Mouse (Mus musculus): ENCODE data around the gene Plekha4. TPM values are rescaled to one million over a fixed set of nuclear protein-coding genes. Genes with fewer than 3 reads are reported as not detected.

The Plekha4 gene
- polyA plus RNA-seq, 1 experiment from 2014 or later, result 0.64 TPM

GRCm38 (mm10) chr7:45574472-45575379 is 48.6 kb downstream of the Plekha4 start:
- DNase-seq (ENCODE audit: low spot score), result no peak
- H3K4me1 ChIP-seq (ENCODE audit: control insufficient read depth, insufficient read depth, low read length), result peaks cover 12% of the 10 kb centered on the region; the same call in 1 of the 2 replicates
- no peak overlapping the region for H3K9ac ChIP-seq (ENCODE audit: low read length)
- H3K36me3 ChIP-seq (ENCODE audit: control insufficient read depth, insufficient read depth, low read length), result peaks cover 10% of the 10 kb centered on the region; the same call in 1 of the 2 replicates
- 83% methylated on average over 15 of the region's 15 CpGs for WGBS
- no peak overlapping the region for H3K4me2 ChIP-seq (ENCODE audit: low read depth, severe bottlenecking)
- no peak overlapping the region for H3K27ac ChIP-seq (replicated peaks; ENCODE audit: low read depth, low read length)
- no peaks in the 10 kb centered on the region for H3K9me3 ChIP-seq (ENCODE audit: control insufficient read depth, low read length)
- no peak overlapping the region for H3K4me3 ChIP-seq (ENCODE audit: low read depth, low read length)
- ATAC-seq (ENCODE audit: insufficient number of reproducible peaks, low FRiP score, low TSS enrichment, low read depth), result no peak
- H3K27me3 ChIP-seq (ENCODE audit: control insufficient read depth, insufficient read depth, low read length), result no peaks in the 10 kb centered on the region

GRCm38 (mm10) chr7:45585923-45586322 is 59.8 kb downstream of the Plekha4 start:
- Histone ChIP-seq H3K27ac (replicated peaks; ENCODE audit: low read depth, low read length) (no peak overlapping the region), H3K4me1 (ENCODE audit: control insufficient read depth, insufficient read depth, low read length) (no peaks in the 10 kb centered on the region), H3K36me3 (ENCODE audit: control insufficient read depth, insufficient read depth, low read length) (peaks cover 14% of the 10 kb centered on the region), H3K9ac (ENCODE audit: low read length) (no peak overlapping the region), H3K27me3 (ENCODE audit: control insufficient read depth, insufficient read depth, low read length) (no peaks in the 10 kb centered on the region), H3K4me3 (ENCODE audit: low read depth, low read length) (no peak overlapping the region), H3K4me2 (ENCODE audit: low read depth, severe bottlenecking) (no peak overlapping the region), H3K9me3 (ENCODE audit: control insufficient read depth, low read length) (no peaks in the 10 kb centered on the region)
- ATAC-seq (ENCODE audit: insufficient number of reproducible peaks, low FRiP score, low TSS enrichment, low read depth) (no peak), DNase-seq (ENCODE audit: low spot score) (no peak)
- 94% methylated on average over 6 of the region's 6 CpGs for WGBS

GRCm38 (mm10) chr7:45587631-45588592 is 61.8 kb downstream of the Plekha4 start:
- ATAC-seq (ENCODE audit: insufficient number of reproducible peaks, low FRiP score, low TSS enrichment, low read depth), result no peak
- no peak for DNase-seq (ENCODE audit: low spot score)
- H3K9ac ChIP-seq (ENCODE audit: low read length), result no peak overlapping the region
- no peaks in the 10 kb centered on the region for H3K27me3 ChIP-seq (ENCODE audit: control insufficient read depth, insufficient read depth, low read length)
- H3K4me1 ChIP-seq (ENCODE audit: control insufficient read depth, insufficient read depth, low read length), result no peaks in the 10 kb centered on the region
- H3K27ac ChIP-seq (replicated peaks; ENCODE audit: low read depth, low read length), result no peak overlapping the region
- WGBS, result 94% methylated on average over 23 of the region's 23 CpGs
- peaks cover 14% of the 10 kb centered on the region for H3K36me3 ChIP-seq (ENCODE audit: control insufficient read depth, insufficient read depth, low read length)
- no peak overlapping the region for H3K4me3 ChIP-seq (ENCODE audit: low read depth, low read length)
- no peak overlapping the region for H3K4me2 ChIP-seq (ENCODE audit: low read depth, severe bottlenecking)
- no peaks in the 10 kb centered on the region for H3K9me3 ChIP-seq (ENCODE audit: control insufficient read depth, low read length)

- no peaks in the 10 kb centered on the region for H3K27me3 ChIP-seq (ENCODE audit: control insufficient read depth, insufficient read depth, low read length)
- DNase-seq (ENCODE audit: low spot score), result peak; percentile 93
- WGBS, result 5% methylated on average over 19 of the region's 19 CpGs
- H3K27ac ChIP-seq (replicated peaks; ENCODE audit: low read depth, low read length), result no peak overlapping the region
- H3K4me1 ChIP-seq (ENCODE audit: control insufficient read depth, insufficient read depth, low read length), result no peaks in the 10 kb centered on the region
- H3K9me3 ChIP-seq (ENCODE audit: control insufficient read depth, low read length), result no peaks in the 10 kb centered on the region
- ATAC-seq (ENCODE audit: insufficient number of reproducible peaks, low FRiP score, low TSS enrichment, low read depth), result peak; percentile 95
- peak overlapping the region; percentile 17; the same call in 1 of the 2 replicates for H3K9ac ChIP-seq (ENCODE audit: low read length)
- peaks cover 14% of the 10 kb centered on the region for H3K36me3 ChIP-seq (ENCODE audit: control insufficient read depth, insufficient read depth, low read length)
- H3K4me2 ChIP-seq (ENCODE audit: low read depth, severe bottlenecking), result peak overlapping the region; percentile 34
- peak overlapping the region; percentile 9 for H3K4me3 ChIP-seq (ENCODE audit: low read depth, low read length)
Observed at GRCm38 (mm10) chr7:45589173-45589572, 63.0 kb downstream of the Plekha4 start.

- no peaks in the 10 kb centered on the region for H3K4me1 ChIP-seq (ENCODE audit: control insufficient read depth, insufficient read depth, low read length)
- H3K27me3 ChIP-seq (ENCODE audit: control insufficient read depth, insufficient read depth, low read length), result no peaks in the 10 kb centered on the region
- peaks cover 13% of the 10 kb centered on the region for H3K36me3 ChIP-seq (ENCODE audit: control insufficient read depth, insufficient read depth, low read length)
- DNase-seq (ENCODE audit: low spot score) (no peak), ATAC-seq (ENCODE audit: insufficient number of reproducible peaks, low FRiP score, low TSS enrichment, low read depth) (no peak)
- no peak overlapping the region; the same call in 1 of the 2 replicates for H3K4me3 ChIP-seq (ENCODE audit: low read depth, low read length)
- no peak overlapping the region for H3K4me2 ChIP-seq (ENCODE audit: low read depth, severe bottlenecking)
- no peak overlapping the region; the same call in 1 of the 2 replicates for H3K9ac ChIP-seq (ENCODE audit: low read length)
- no peak overlapping the region for H3K27ac ChIP-seq (replicated peaks; ENCODE audit: low read depth, low read length)
- WGBS, result 94% methylated on average over 5 of the region's 5 CpGs
- H3K9me3 ChIP-seq (ENCODE audit: control insufficient read depth, low read length), result no peaks in the 10 kb centered on the region
Observed at GRCm38 (mm10) chr7:45589898-45590297, 63.8 kb downstream of the Plekha4 start.

- WGBS, result 69% methylated on average over 3 of the region's 3 CpGs
- H3K4me3 ChIP-seq (ENCODE audit: low read depth, low read length), result no peak overlapping the region
- H3K27me3 ChIP-seq (ENCODE audit: control insufficient read depth, insufficient read depth, low read length), result no peaks in the 10 kb centered on the region
- ATAC-seq (ENCODE audit: insufficient number of reproducible peaks, low FRiP score, low TSS enrichment, low read depth) (no peak), DNase-seq (ENCODE audit: low spot score) (no peak)
- no peak overlapping the region for H3K9ac ChIP-seq (ENCODE audit: low read length)
- no peak overlapping the region for H3K4me2 ChIP-seq (ENCODE audit: low read depth, severe bottlenecking)
- H3K27ac ChIP-seq (replicated peaks; ENCODE audit: low read depth, low read length), result no peak overlapping the region
- H3K36me3 ChIP-seq (ENCODE audit: control insufficient read depth, insufficient read depth, low read length), result peaks cover 6% of the 10 kb centered on the region
- H3K9me3 ChIP-seq (ENCODE audit: control insufficient read depth, low read length), result no peaks in the 10 kb centered on the region
- no peaks in the 10 kb centered on the region for H3K4me1 ChIP-seq (ENCODE audit: control insufficient read depth, insufficient read depth, low read length)
Observed at GRCm38 (mm10) chr7:45590874-45591273, 64.7 kb downstream of the Plekha4 start.

- 79% methylated on average over 7 of the region's 7 CpGs for WGBS
- Histone ChIP-seq H3K27ac (replicated peaks; ENCODE audit: low read depth, low read length) (no peak overlapping the region), H3K4me2 (ENCODE audit: low read depth, severe bottlenecking) (no peak overlapping the region), H3K4me3 (ENCODE audit: low read depth, low read length) (no peak overlapping the region), H3K4me1 (ENCODE audit: control insufficient read depth, insufficient read depth, low read length) (no peaks in the 10 kb centered on the region), H3K9ac (ENCODE audit: low read length) (no peak overlapping the region), H3K27me3 (ENCODE audit: control insufficient read depth, insufficient read depth, low read length) (no peaks in the 10 kb centered on the region), H3K9me3 (ENCODE audit: control insufficient read depth, low read length) (no peaks in the 10 kb centered on the region), H3K36me3 (ENCODE audit: control insufficient read depth, insufficient read depth, low read length) (peaks cover 3% of the 10 kb centered on the region; the same call in 1 of the 2 replicates)
- no peak for DNase-seq (ENCODE audit: low spot score)
- no peak for ATAC-seq (ENCODE audit: insufficient number of reproducible peaks, low FRiP score, low TSS enrichment, low read depth)
Observed at GRCm38 (mm10) chr7:45591880-45592279, 65.8 kb downstream of the Plekha4 start.

- Histone ChIP-seq H3K36me3 (ENCODE audit: control insufficient read depth, insufficient read depth, low read length) (no peaks in the 10 kb centered on the region), H3K27me3 (ENCODE audit: control insufficient read depth, insufficient read depth, low read length) (no peaks in the 10 kb centered on the region), H3K4me2 (ENCODE audit: low read depth, severe bottlenecking) (no peak overlapping the region), H3K9me3 (ENCODE audit: control insufficient read depth, low read length) (no peaks in the 10 kb centered on the region), H3K4me1 (ENCODE audit: control insufficient read depth, insufficient read depth, low read length) (no peaks in the 10 kb centered on the region), H3K9ac (ENCODE audit: low read length) (no peak overlapping the region), H3K4me3 (ENCODE audit: low read depth, low read length) (no peak overlapping the region), H3K27ac (replicated peaks; ENCODE audit: low read depth, low read length) (no peak overlapping the region)
- DNase-seq (ENCODE audit: low spot score) (peak; percentile 78), ATAC-seq (ENCODE audit: insufficient number of reproducible peaks, low FRiP score, low TSS enrichment, low read depth) (no peak)
- 25% methylated on average over 10 of the region's 10 CpGs for whole genome bisulfite sequencing
Observed at GRCm38 (mm10) chr7:45593118-45593815, 67.1 kb downstream of the Plekha4 start.

Data from limb, embryonic 11.5 days (tissue).